Mouse (Mus musculus) intestine, postnatal 0 days (tissue): ENCODE data around the gene Ablim1. TPM values are rescaled to one million over a fixed set of nuclear protein-coding genes. Genes with fewer than 3 reads are reported as not detected.

ENCODE experiments used
- ATAC-seq: fragments of 200-750 bp; cut with Nextera tagmentation; 2 replicates; pipeline ENCODE4 v1.8.0; 2017; ENCODE audit warnings: mild to moderate bottlenecking, moderate TSS enrichment, moderate library complexity
- H3K27ac ChIP-seq: fragments of 300-500 bp; sonication (generic); 2 replicates; pipeline ENCODE4 v1.5.1; 2014; ENCODE audit warnings: mild to moderate bottlenecking, low read depth, low read length, moderate library complexity
- H3K27me3 ChIP-seq: fragments of 300-500 bp; sonication (generic); replicated peaks from 2 replicates; pipeline ENCODE4 v1.6.1; 2014; ENCODE audit warnings: low read length, mixed read lengths; ENCODE audit not compliant: control insufficient read depth, insufficient read depth
- H3K36me3 ChIP-seq: fragments of 300-500 bp; sonication (generic); 2 replicates; pipeline ENCODE4 v1.6.1; 2014; ENCODE audit warnings: mild to moderate bottlenecking, moderate library complexity; ENCODE audit not compliant: control insufficient read depth, insufficient read depth
- H3K4me1 ChIP-seq: fragments of 300-500 bp; sonication (generic); replicated peaks from 2 replicates; pipeline ENCODE4 v1.6.1; 2014; ENCODE audit warnings: antibody characterized with exemption, low read length, mixed read lengths; ENCODE audit not compliant: control insufficient read depth, insufficient read depth
- H3K4me2 ChIP-seq: fragments of 300-500 bp; sonication (generic); replicated peaks from 2 replicates; pipeline ENCODE4 v1.6.1; 2014; ENCODE audit warnings: low read depth, mild to moderate bottlenecking, moderate library complexity
- H3K4me3 ChIP-seq: fragments of 300-500 bp; sonication (generic); 2 replicates; pipeline ENCODE4 v1.5.1; 2014; ENCODE audit warnings: low read depth, low read length
- H3K9ac ChIP-seq: fragments of 300-500 bp; sonication (generic); 2 replicates; pipeline ENCODE4 v1.6.1; 2014; ENCODE audit warnings: mild to moderate bottlenecking, low read depth, low read length
- H3K9me3 ChIP-seq: fragments of 300-500 bp; sonication (generic); 2 replicates; pipeline ENCODE4 v1.6.1; 2016; ENCODE audit warnings: mixed run types; ENCODE audit not compliant: control insufficient read depth
- CTCF ChIP-seq: sonication (generic); IDR thresholded peaks from 2 replicates; pipeline ENCODE4 v1.5.1; 2016; ENCODE audit warnings: low read depth, mild to moderate bottlenecking, control low read depth, antibody characterized with exemption, moderate library complexity
- WGBS: fragments of 180-500 bp; shearing (Covaris S2); extraction: QIAGEN DNeasy Blood & Tissue Kit; methylation state at CpG from one replicate; pipeline ENCODE4 v1.1.7; 2014; 5-methylcytosine and 5-hydroxymethylcytosine counted together
- polyA plus RNA-seq: library from polyadenylated mRNA; unstranded; fragments of >200 nt; fragmentation: Nextera tagmentation; extraction: Ambion mirVana; gene quantifications from 2 replicates; pipeline ENCODE4 v1.2.1, GENCODE M21; 2015

Ablim1 gene
- polyA plus RNA-seq, 1 experiment from 2014 or later, result 24.4 TPM

- no peak for ATAC-seq
- Histone ChIP-seq H3K4me1 (no peaks in the 10 kb centered on the region), H3K9ac (no peak overlapping the region), H3K27ac (no peak overlapping the region), H3K4me2 (no peak overlapping the region), H3K9me3 (no peaks in the 10 kb centered on the region), H3K4me3 (no peak overlapping the region), H3K36me3 (no peaks in the 10 kb centered on the region; the same call in 1 of the 2 replicates), H3K27me3 (no peaks in the 10 kb centered on the region)
- TF ChIP-seq CTCF, result no peak
- 87% methylated on average over 2 of the region's 2 CpGs for WGBS
These were observed 78.8 kb downstream of the Ablim1 start for GRCm38 (mm10) chr19:57235931-57236330.

DNA sequence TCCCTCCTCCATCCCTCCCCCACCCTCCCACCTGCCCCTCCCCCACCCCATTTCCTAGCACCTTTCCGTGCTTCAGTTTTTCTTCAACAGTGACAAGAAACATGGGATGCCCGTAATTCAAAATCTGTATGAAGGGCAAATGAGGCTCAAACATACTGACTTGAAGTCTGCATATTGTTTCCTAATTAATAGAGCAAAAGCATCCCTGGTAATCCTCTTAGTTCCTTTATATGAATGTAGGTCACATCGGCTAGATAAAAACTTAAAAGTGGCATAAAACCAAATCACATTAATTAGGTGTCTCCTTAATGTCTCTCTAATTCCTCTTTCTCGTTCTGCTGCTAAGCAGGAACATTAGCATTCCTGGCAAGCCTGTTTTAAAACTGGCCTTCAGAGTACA, 83.7 kb downstream of the Ablim1 start:
- Histone ChIP-seq H3K27me3 (no peaks in the 10 kb centered on the region), H3K36me3 (no peaks in the 10 kb centered on the region), H3K27ac (no peak overlapping the region), H3K4me3 (no peak overlapping the region), H3K9ac (no peak overlapping the region), H3K9me3 (no peaks in the 10 kb centered on the region), H3K4me2 (no peak overlapping the region), H3K4me1 (no peaks in the 10 kb centered on the region)
- WGBS, result 71% methylated on average over 4 of the region's 4 CpGs
- ATAC-seq, result no peak
- TF ChIP-seq CTCF, result no peak

DNA sequence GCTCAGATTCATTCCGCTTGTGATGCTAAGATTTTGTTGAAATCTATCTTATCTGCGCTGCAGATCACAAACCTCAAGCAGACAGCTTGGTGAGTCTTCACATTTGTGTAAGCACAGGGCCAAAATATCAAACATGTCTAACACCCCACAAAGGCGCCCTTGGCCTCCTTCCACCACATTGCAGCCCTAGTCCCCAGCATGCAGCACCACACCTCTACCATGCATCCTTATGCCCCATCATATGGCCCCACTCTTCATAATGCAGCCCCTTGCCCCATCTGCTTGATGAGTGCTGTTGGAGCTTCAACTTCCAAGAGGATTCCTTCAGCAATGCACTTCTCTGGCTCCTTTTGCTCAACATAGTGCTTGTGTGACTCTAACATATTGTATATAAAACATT, 85.6 kb downstream of the Ablim1 start:
- no peak for ATAC-seq
- Histone ChIP-seq H3K27me3 (no peaks in the 10 kb centered on the region), H3K4me2 (no peak overlapping the region), H3K36me3 (no peaks in the 10 kb centered on the region), H3K9ac (no peak overlapping the region), H3K4me3 (no peak overlapping the region), H3K9me3 (no peaks in the 10 kb centered on the region), H3K27ac (no peak overlapping the region), H3K4me1 (no peaks in the 10 kb centered on the region)
- TF ChIP-seq CTCF, result no peak
- WGBS, result 95% methylated on average over 3 of the region's 3 CpGs

DNA sequence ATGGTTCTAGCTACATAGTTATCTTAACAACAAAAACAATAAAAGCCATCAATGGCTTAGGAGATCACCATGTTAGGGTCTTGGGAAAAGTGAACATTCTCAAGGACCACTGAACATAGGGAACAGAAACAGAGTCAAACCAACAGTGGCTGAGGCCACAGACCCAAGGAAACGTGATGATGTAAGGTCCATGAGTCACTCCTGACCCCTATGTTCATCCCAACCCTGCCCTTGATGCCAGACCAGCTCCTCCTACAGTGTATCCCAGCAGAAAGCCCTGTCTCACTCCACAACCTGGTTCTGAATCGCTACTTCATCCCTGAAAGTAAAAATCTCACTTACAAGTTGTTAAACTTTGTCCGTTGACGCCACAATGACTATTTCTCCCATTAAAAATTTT, 86.1 kb downstream of the Ablim1 start:
- H3K36me3 ChIP-seq, result no peaks in the 10 kb centered on the region
- TF ChIP-seq CTCF, result no peak
- ATAC-seq, result no peak

DNA sequence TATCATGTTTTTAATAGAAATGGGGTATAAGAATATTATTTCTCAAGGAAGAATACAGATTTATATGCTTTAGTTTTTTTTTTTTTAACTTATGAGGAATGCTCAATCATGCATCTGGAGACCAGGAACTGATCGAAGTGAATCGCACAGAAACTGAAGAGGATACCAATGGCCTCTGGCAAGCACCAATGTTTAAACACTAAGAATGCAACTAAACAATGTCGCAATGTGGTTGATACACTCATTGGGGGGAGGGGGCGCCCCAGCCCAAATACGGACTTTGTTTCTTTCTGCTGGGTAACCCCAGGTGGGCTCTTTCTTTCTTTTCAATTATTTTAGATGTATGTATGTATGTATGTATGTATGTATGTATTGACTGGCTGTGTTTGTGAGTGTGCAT, 90.3 kb downstream of the Ablim1 start:
- Histone ChIP-seq H3K4me1 (no peaks in the 10 kb centered on the region), H3K9me3 (no peaks in the 10 kb centered on the region), H3K9ac (no peak overlapping the region), H3K4me3 (no peak overlapping the region), H3K27ac (no peak overlapping the region), H3K36me3 (no peaks in the 10 kb centered on the region), H3K27me3 (no peaks in the 10 kb centered on the region), H3K4me2 (no peak overlapping the region)
- WGBS, result 89% methylated on average over 5 of the region's 5 CpGs
- no peak for TF ChIP-seq CTCF
- no peak for ATAC-seq

More for the DNA sequence above, 86.1 kb downstream of the Ablim1 start:
- H3K4me2 ChIP-seq, result no peak overlapping the region
- no peak overlapping the region for H3K27ac ChIP-seq
- H3K27me3 ChIP-seq, result no peaks in the 10 kb centered on the region
- 89% methylated on average over 4 of the region's 4 CpGs for WGBS
- H3K4me1 ChIP-seq, result no peaks in the 10 kb centered on the region
- no peaks in the 10 kb centered on the region for H3K9me3 ChIP-seq
- H3K9ac ChIP-seq, result no peak overlapping the region
- no peak overlapping the region for H3K4me3 ChIP-seq

DNA sequence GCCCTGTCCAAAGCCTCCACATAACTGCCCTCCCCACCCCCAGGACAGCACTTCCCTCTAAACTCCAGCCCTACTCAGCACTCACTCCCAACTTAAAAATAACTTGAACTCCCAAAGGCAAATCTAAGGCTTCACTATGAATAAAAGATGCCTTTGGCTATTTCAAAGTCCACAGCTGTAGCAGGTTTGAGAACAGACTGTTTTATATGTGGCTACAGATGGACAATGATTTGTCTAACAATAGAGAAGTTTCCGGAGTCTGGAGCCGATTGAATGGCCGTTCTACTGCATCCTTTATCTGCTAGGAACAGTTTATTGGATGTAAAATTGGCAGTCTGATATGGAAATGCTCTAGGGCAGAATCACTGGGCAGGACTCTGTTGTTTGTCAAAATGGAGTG, 91.0 kb downstream of the Ablim1 start:
- 68% methylated on average over 3 of the region's 3 CpGs for WGBS

DNA sequence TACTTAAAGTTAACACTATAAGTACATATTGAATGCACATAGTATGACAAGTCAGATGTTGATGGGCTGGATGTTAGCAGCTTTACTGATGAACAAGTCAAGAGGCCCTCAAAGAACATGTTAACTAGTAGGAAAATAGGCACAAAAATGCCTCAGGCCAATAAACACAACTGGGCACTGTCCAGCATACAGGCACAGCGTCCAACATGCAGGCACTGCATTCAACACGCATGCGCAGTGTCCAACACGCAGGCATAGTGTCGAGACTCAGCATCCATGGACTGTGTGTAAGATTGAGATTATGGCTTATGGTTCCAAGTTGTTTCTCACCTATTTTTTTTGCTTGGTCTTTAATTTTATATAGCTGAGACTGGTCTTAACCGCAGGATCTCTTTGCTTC, 92.1 kb downstream of the Ablim1 start:
- H3K4me2 ChIP-seq, result no peak overlapping the region
- TF ChIP-seq CTCF, result no peak
- H3K27me3 ChIP-seq, result no peaks in the 10 kb centered on the region
- no peaks in the 10 kb centered on the region for H3K9me3 ChIP-seq
- no peak overlapping the region for H3K4me3 ChIP-seq
- no peaks in the 10 kb centered on the region for H3K4me1 ChIP-seq
- H3K27ac ChIP-seq, result no peak overlapping the region
- H3K36me3 ChIP-seq, result no peaks in the 10 kb centered on the region
- no peak for ATAC-seq
- 91% methylated on average over 6 of the region's 6 CpGs for WGBS
- no peak overlapping the region for H3K9ac ChIP-seq

More for the DNA sequence above, 91.0 kb downstream of the Ablim1 start:
- Histone ChIP-seq H3K27ac (no peak overlapping the region), H3K9me3 (no peaks in the 10 kb centered on the region), H3K4me1 (no peaks in the 10 kb centered on the region), H3K9ac (no peak overlapping the region), H3K4me2 (no peak overlapping the region), H3K4me3 (no peak overlapping the region), H3K27me3 (no peaks in the 10 kb centered on the region), H3K36me3 (no peaks in the 10 kb centered on the region)
- TF ChIP-seq CTCF, result no peak
- no peak for ATAC-seq
